Mouse (Mus musculus) forebrain, postnatal 0 days (tissue): Measurements from ENCODE around the gene Tmem29. TPM values are rescaled to one million over a fixed set of nuclear protein-coding genes. Genes with fewer than 3 reads are reported as not detected.
A peak's percentile ranks its signal among the peaks of the same experiment; 100 is the strongest.
"Not testable (repeated sequence)": the region's sequence is repeated elsewhere in the genome, so short reads cannot be mapped to it uniquely, and the experiment has no call there.

ENCODE experiments used
- ATAC-seq: fragments of 200-750 bp; cut with Nextera tagmentation; 2 replicates; pipeline ENCODE4 v1.8.0; 2017; ENCODE audit warnings: mild to moderate bottlenecking, moderate library complexity
- DNase-seq: peaks from one replicate; pipeline ENCODE4 v3.0.0-alpha.2; 2015
- H3K27ac ChIP-seq: fragments of 300-500 bp; sonication (generic); 2 replicates; pipeline ENCODE4 v1.5.1; 2014; ENCODE audit warnings: low read depth, mild to moderate bottlenecking, antibody characterized with exemption, low read length, moderate library complexity, mixed read lengths
- H3K27me3 ChIP-seq: fragments of 300-500 bp; sonication (generic); 2 replicates; pipeline ENCODE4 v1.6.1; 2014; ENCODE audit warnings: mild to moderate bottlenecking, low read length, mixed read lengths; ENCODE audit not compliant: insufficient read depth
- H3K36me3 ChIP-seq: fragments of 300-500 bp; sonication (generic); 2 replicates; pipeline ENCODE4 v1.6.1; 2014; ENCODE audit warnings: mild to moderate bottlenecking, moderate library complexity; ENCODE audit not compliant: insufficient read depth
- H3K4me1 ChIP-seq: fragments of 300-500 bp; sonication (generic); 2 replicates; pipeline ENCODE4 v1.6.1; 2014; ENCODE audit warnings: antibody characterized with exemption; ENCODE audit not compliant: insufficient read depth
- H3K4me2 ChIP-seq: fragments of 300-500 bp; sonication (generic); 2 replicates; pipeline ENCODE4 v1.6.1; 2014; ENCODE audit warnings: low read depth, mild to moderate bottlenecking, moderate library complexity
- H3K4me3 ChIP-seq: fragments of 300-500 bp; sonication (generic); 2 replicates; pipeline ENCODE4 v1.5.1; 2014; ENCODE audit warnings: low read depth, low read length, mixed read lengths
- H3K9ac ChIP-seq: fragments of 300-500 bp; sonication (generic); 2 replicates; pipeline ENCODE4 v1.6.1; 2014; ENCODE audit warnings: mild to moderate bottlenecking
- H3K9me3 ChIP-seq: fragments of 300-500 bp; sonication (generic); 2 replicates; pipeline ENCODE4 v1.6.1; 2016; ENCODE audit warnings: low read length
- CTCF ChIP-seq: sonication (generic); IDR thresholded peaks from 2 replicates; pipeline ENCODE4 v1.5.1; 2016; ENCODE audit warnings: antibody characterized with exemption, control low read depth, low read depth
- WGBS: fragments of 180-500 bp; shearing (Covaris S2); extraction: QIAGEN DNeasy Blood & Tissue Kit; methylation state at CpG from one replicate; pipeline ENCODE4 v1.1.7; 2014; 5-methylcytosine and 5-hydroxymethylcytosine counted together
- polyA plus RNA-seq: library from polyadenylated mRNA; unstranded; fragments of >200 nt; fragmentation: Nextera tagmentation; extraction: Ambion mirVana; gene quantifications from 2 replicates; pipeline ENCODE4 v1.2.1, GENCODE M21; 2015
- total RNA-seq: library from RNA; depleted of rRNA; stranded (reverse); fragments of >200 nt; gene quantifications from 2 replicates; pipeline ENCODE4 v1.2.3, GENCODE M21; 2014; rRNA removed

Tmem29 gene
- total RNA-seq, result 46.8 and 56.9 TPM in 2 replicates
- polyA plus RNA-seq, result 68.5 and 69.6 TPM in 2 replicates

DNA sequence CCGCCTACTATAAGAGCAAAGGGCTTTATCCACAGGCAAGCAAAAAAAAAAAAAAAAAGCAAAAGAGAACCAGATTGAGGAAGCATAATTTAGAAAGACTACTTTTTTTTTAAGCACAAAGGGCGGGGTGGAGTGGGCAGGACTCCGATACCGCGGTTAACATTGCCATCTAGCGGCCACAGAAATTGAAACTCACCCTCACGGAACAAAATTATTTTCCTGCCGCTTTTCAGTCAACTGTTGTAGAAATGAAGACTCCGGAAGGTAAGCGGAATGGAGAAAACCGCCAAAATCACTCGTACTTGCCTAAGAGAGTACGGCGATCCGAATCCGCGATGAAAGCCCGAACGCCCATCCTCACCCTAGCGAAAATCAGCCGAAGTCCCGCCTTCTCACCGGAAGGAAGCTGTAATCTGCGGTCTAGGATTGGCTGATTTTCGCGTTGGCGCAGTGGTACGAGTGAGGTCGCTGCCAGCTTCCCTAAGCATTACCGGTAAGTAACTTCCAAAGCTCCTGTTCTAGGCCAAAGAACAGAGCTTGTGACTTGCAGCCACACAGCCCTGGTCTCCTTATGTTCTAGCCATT, at the start of gene Tmem29:
Gene Tmem29, minus strand, starts transcription at position 389 of the 585 bp plus-strand sequence.
- H3K36me3 ChIP-seq, result no peaks in the 10 kb centered on the region
- DNase-seq, result peak; percentile 96
- H3K27ac ChIP-seq, result peak within 1 kb of the TSS; percentile 80
- ATAC-seq, result peak; percentile 99
- peak within 1 kb of the TSS; percentile 43 for H3K4me3 ChIP-seq
- no peaks in the 10 kb centered on the region for H3K27me3 ChIP-seq
- H3K9me3 ChIP-seq, result no peaks in the 10 kb centered on the region
- H3K4me1 ChIP-seq, result no peaks in the 10 kb centered on the region
- H3K9ac ChIP-seq, result peak within 1 kb of the TSS; percentile 51
- peak within 1 kb of the TSS; percentile 47 for H3K4me2 ChIP-seq
- 6% methylated on average over 30 of the region's 30 CpGs for WGBS
- TF ChIP-seq CTCF, result peak; percentile 70

DNA sequence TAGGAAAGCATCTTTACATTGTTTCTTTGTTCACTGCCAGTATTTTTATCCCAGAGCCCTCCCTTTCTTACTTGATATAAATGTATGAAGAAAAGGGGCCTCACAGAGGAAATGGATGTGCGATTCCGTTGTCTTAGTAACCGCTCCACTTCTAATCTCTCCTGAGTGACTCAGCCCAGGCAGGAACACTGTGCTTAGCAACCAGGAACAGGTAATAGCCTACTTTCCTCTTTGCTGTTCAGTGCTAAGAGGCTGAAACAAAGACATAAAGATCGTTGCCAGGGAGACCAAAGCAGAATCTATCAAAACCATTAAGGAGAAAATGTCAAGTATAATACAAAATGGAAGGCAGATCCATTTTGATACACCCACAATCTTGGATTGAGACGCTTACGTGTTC, 49.7 kb upstream of the Tmem29 start:
- Histone ChIP-seq H3K36me3 (no peaks in the 10 kb centered on the region), H3K27me3 (no peaks in the 10 kb centered on the region), H3K4me3 (no peak overlapping the region), H3K9ac (no peak overlapping the region), H3K4me2 (no peak overlapping the region), H3K9me3 (no peaks in the 10 kb centered on the region), H3K4me1 (no peaks in the 10 kb centered on the region), H3K27ac (peak overlapping the region; percentile 62)
- 61% methylated on average over 6 of the region's 6 CpGs for WGBS
- no peak for TF ChIP-seq CTCF
- DNase-seq (peak; percentile 50), ATAC-seq (peak; percentile 96)

DNA sequence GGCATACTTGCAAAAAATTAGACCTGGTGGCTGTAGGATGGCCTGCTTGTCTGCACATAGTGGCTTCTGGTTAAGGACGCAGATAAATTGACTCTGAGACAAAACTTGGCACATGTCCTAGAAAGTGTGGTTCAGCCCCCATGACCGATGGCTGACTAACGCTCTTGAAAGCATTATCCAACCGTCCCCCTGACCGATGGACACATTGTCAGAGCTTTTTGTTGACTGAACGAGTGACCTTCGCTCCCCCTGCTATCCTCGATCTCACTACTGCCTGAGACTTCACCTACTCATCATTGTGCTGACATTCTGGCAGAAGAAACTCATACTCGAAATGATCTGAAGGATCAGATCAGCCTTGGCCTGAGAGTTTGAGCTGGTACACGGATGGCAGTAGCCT, 28.9 kb upstream of the Tmem29 start:
- not testable (repeated sequence) for H3K27ac ChIP-seq, ATAC-seq, H3K27me3 ChIP-seq, H3K4me1 ChIP-seq, H3K36me3 ChIP-seq, H3K4me3 ChIP-seq, H3K9me3 ChIP-seq, H3K9ac ChIP-seq, H3K4me2 ChIP-seq, DNase-seq
- 73% methylated on average over 1 of the region's 10 CpGs for WGBS

DNA sequence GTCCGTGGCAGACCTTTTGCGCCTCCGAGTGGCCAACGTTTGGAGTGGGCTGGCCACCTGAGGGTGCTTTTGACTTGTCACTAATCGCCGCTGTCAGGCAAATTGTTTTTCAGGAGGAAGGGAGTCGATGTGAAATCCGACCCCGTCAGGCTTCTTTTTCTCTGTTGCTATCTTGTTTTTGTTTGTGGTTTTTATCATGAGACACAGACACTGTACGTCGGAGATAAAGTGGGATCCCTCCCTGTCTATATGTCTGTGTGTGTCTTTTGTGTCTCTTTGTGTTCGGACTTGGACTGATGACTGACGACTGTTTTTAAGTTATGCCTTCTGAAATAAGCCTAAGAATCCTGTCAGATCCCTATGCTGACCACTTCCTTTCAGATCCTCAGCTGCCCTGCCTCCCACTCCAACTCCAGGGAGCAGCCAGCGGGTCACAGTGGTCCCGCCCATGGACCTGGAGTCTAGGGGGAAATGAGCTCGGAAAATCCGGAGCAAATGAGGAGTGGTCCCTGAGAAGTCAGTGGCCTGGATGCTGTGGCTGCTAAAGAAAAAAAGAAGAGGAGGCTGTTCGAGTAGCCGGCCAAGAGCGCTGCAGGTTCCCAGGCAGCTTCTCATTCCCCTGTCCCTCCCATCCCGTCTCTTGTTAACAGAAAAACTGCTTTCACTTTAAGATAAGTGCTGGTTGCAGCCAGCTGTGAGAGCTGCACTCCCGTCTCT, 27.5 kb upstream of the Tmem29 start:
- not testable (repeated sequence) for ATAC-seq, H3K4me3 ChIP-seq, H3K27me3 ChIP-seq, H3K4me1 ChIP-seq, DNase-seq, H3K9ac ChIP-seq, H3K9me3 ChIP-seq, H3K27ac ChIP-seq, H3K4me2 ChIP-seq, H3K36me3 ChIP-seq
- WGBS, result 50% methylated on average over 5 of the region's 22 CpGs

DNA sequence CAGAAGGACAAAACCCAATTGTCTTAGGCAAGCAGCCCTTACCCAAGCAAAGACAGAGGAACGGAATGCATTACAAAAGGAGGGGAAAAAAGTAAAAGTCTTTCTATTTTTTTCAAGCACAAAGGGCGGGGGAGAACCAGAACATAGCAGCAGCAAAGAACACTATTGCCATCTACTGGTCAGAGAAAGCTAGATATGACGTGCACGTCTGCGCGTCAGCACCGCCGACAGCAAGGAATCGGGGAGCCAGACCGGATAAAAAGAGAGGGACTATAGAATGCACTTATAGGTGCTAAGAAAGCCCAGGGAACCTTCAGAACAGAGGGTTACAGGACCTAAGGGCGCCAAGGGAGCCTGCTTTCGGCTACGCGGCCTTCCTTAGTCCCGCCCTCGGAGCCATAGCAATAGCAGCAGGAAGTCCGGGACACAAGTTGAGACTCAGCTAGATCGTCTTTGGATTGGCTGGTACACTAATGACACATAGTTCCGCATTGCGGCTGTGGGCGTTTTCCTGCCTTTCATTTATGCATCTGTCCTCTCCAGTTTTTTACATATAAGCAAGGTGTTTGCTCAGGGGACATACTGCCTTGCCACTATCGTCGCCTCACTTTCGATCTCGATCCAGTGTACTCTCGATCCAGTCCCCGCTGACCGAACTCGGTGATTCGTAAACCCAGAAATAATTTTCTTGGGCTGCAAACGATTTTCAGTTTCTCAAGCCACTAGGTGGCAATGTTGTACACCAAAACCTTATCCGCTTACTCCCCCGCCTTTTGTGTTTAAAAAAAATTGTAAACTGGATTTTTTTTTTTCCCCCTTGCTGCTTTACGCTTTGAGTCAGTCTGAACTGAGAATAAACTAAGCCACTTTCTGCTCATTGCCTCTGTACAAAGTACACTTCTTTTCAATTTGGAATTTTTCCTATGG, 19.2 kb upstream of the Tmem29 start:
- DNase-seq (peak; percentile 94), ATAC-seq (peak; percentile 98)
- Histone ChIP-seq H3K9ac (peak overlapping the region; percentile 68), H3K27ac (peak overlapping the region; percentile 96), H3K36me3 (no peaks in the 10 kb centered on the region), H3K4me2 (peak overlapping the region; percentile 15; the same call in 1 of the 2 replicates), H3K27me3 (no peaks in the 10 kb centered on the region), H3K9me3 (no peaks in the 10 kb centered on the region), H3K4me3 (peak overlapping the region; percentile 52), H3K4me1 (no peaks in the 10 kb centered on the region)
- TF ChIP-seq CTCF, result peak; percentile 85
- 4% methylated on average over 34 of the region's 34 CpGs for WGBS

DNA sequence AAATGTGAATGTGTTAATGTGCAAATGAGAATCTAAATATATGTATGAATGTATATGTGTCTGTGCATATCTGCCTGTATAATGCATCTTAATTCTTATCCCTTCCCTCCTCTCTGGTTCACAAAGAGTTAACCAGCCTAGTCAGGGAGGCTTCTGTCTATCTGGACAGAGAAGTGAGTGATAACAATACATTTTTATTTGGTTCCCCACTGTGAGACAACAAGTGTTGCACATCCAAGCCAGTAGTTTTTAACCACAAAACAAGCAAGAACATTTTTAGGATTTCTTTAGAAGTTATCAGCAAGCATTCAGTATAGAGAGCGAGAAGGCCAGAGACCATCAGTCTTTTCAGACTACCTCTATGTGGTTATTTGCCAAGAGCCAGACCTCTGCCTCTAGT, 12.5 kb upstream of the Tmem29 start:
- no peak overlapping the region for H3K9ac ChIP-seq
- no peak overlapping the region for H3K4me2 ChIP-seq
- no peaks in the 10 kb centered on the region for H3K9me3 ChIP-seq
- H3K4me3 ChIP-seq, result no peak overlapping the region
- WGBS, result 91% methylated on average over 1 of the region's 1 CpGs
- no peak overlapping the region for H3K27ac ChIP-seq
- DNase-seq, result no peak
- H3K36me3 ChIP-seq, result no peaks in the 10 kb centered on the region
- no peak for TF ChIP-seq CTCF
- H3K27me3 ChIP-seq, result no peaks in the 10 kb centered on the region
- H3K4me1 ChIP-seq, result no peaks in the 10 kb centered on the region
- ATAC-seq, result no peak
